In the genomic region with DNA sequence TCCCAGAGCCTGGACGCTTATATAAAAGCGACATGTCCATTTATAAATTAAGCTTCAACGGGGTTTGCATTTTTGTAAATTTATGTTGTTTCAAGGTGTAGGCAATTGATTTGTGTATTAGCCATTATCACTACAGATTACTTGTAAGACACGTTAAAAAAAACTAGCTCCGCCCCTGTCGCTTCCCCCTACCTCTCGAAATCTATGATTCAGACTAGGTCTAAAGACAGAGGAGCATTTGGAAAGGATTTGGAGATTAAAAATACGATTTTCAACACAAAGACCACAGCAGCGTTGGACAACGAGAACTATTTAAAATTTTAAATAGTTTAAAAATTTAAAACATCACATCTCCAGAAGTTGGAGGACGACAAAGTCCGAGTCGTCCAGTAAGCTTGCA, we compare ENCODE assay signal across 8 mouse cellular contexts. TPM values are rescaled to one million over a fixed set of nuclear protein-coding genes. Genes with fewer than 3 reads are reported as not detected.
DNase-seq lines count a peak whose midpoint lies in the region; ATAC-seq and TF ChIP-seq lines count a peak whose summit lies in the region.

No protein-coding gene starts in this region.

- no peak overlapping the region for H3K9ac ChIP-seq in liver, embryonic 14.5 days (replicated peaks)

- no peak overlapping the region for H3K27ac ChIP-seq in testis, adult 2 months (ENCODE audit: control insufficient read depth, insufficient read depth, low read depth, low read length)
- no peak overlapping the region for H3K27ac ChIP-seq in liver, embryonic 14.5 days

- H3K4me2 ChIP-seq in liver, embryonic 14.5 days (ENCODE audit: low read depth) = peak overlapping the region; percentile 56

- no peak for ATAC-seq in liver, embryonic 14.5 days (ENCODE audit: insufficient read depth)
- no peak for ATAC-seq in erythroid progenitor cell, adult 5-6 weeks (replicated peaks; ENCODE audit: low FRiP score, poor library complexity, severe bottlenecking)
- no peak for ATAC-seq in monocyte, adult 5-6 weeks (replicated peaks; ENCODE audit: insufficient number of reproducible peaks, low FRiP score, low TSS enrichment, poor library complexity, severe bottlenecking)

- no peak for TF ChIP-seq EP300 in liver, embryonic 14.5 days (IDR thresholded peaks at IDR 0.05; ENCODE audit: low read depth)

- H3K4me3 ChIP-seq in testis, adult 2 months (ENCODE audit: control insufficient read depth, low read depth, low read length) = peak overlapping the region; percentile 86
- peak overlapping the region in 1 of 2 experiments; percentile 42; a peak in 1 of 4 replicates for H3K4me3 ChIP-seq in liver, embryonic 14.5 days (ENCODE audit: insufficient read depth in 1 of 2, low read depth in 2 of 2, low read length in 2 of 2)

- H3K9me3 ChIP-seq in liver, embryonic 14.5 days (ENCODE audit: control insufficient read depth, low read length) = no peaks in the 10 kb centered on the region

- no peak for TF ChIP-seq CTCF in testis, adult 2 months (IDR thresholded peaks at IDR 0.05; ENCODE audit: control insufficient read depth, insufficient read depth, insufficient replicate concordance, low read depth, low read length)
- TF ChIP-seq CTCF in liver, embryonic 14.5 days (IDR thresholded peaks at IDR 0.05; ENCODE audit: low read depth) = no peak

- no peak for TF ChIP-seq POLR2A in testis, adult 2 months (IDR thresholded peaks at IDR 0.05; ENCODE audit: control insufficient read depth, low read depth, low read length)

- no peaks in the 10 kb centered on the region for H3K36me3 ChIP-seq in testis, adult 2 months (ENCODE audit: control insufficient read depth, insufficient read depth, low read length)
- no peaks in the 10 kb centered on the region for H3K36me3 ChIP-seq in liver, embryonic 14.5 days (replicated peaks; ENCODE audit: control insufficient read depth, insufficient read depth, low read depth)

- no peaks in the 10 kb centered on the region for H3K27me3 ChIP-seq in testis, adult 2 months (ENCODE audit: control insufficient read depth, insufficient read depth, low read length)
- peaks cover 46% of the 10 kb centered on the region for H3K27me3 ChIP-seq in liver, embryonic 14.5 days (ENCODE audit: control insufficient read depth, insufficient read depth, low read length)

- WGBS in liver, embryonic 14.5 days (ENCODE audit: insufficient replicate concordance) = 3% methylated on average over 13 of the region's 13 CpGs

- H3K4me1 ChIP-seq in testis, adult 2 months (ENCODE audit: control insufficient read depth, insufficient read depth, low read length) = peaks cover 7% of the 10 kb centered on the region
- no peaks in the 10 kb centered on the region for H3K4me1 ChIP-seq in liver, embryonic 14.5 days (replicated peaks; ENCODE audit: control insufficient read depth in 2 of 2, insufficient read depth in 2 of 2, low read length in 1 of 2)

- peak; percentile 58 for DNase-seq in embryo, embryonic 10.5 days (ENCODE audit: low spot score)
- no peak for DNase-seq in embryo, embryonic 10 days (ENCODE audit: low spot score)
- DNase-seq in testis, postnatal 10 days (ENCODE audit: low spot score) = no peak
- DNase-seq in liver, embryonic 14.5 days (ENCODE audit: low read depth in 3 of 3, low spot score in 3 of 3) = no peak
- DNase-seq in left cerebral cortex, adult 18-20 months (ENCODE audit: low spot score in 2 of 2) = no peak

RNA-seq across cellular contexts. Expression of a gene that starts 0.8 kb away (rescaled TPM):
- 9.1 and 10.4 TPM in 2 replicates for polyA plus RNA-seq in testis, adult 2 months (2012; rRNA removed)
- polyA plus RNA-seq in liver, embryonic 14.5 days (2012; rRNA removed) = 1.3 TPM in 2 replicates
- 0.98 and 1.0 TPM in 2 replicates for polyA plus RNA-seq in liver, embryonic 14.5 days (2014; fragmentation: Nextera tagmentation; extraction: Ambion mirVana)
- total RNA-seq in erythroid progenitor cell, adult 5-6 weeks (2015; ENCODE audit: low replicate concordance) = 0.36 TPM in 1 of 2 replicates, not detected in the other
- 0.13 TPM in 1 of 2 replicates, not detected in the other for total RNA-seq in erythroid progenitor cell, adult 5-6 weeks (2017; ENCODE audit: low replicate concordance)
- total RNA-seq in monocyte, adult 5-6 weeks (2017) = 0.10 to 0.11 TPM in 2 of 3 replicates, not detected in the other
- 10 to 100 TPM; 28.5 to 30.1 TPM for total RNA-seq in left cerebral cortex, adult 18-20 months (2021)

Comparison
In these comparisons a context has a peak if more than half of its experiments do, and no peak if none do; other contexts are left out.
1. RNA of a gene that starts 0.8 kb away (total RNA-seq): 28.5 to 30.1 TPM in left cerebral cortex, adult 18-20 months; 0.10 to 0.11 TPM in monocyte, adult 5-6 weeks and 0.13 to 0.36 TPM in erythroid progenitor cell, adult 5-6 weeks; every median in the first group is over 10 times any median in the second.